Mouse (Mus musculus) layer of hippocampus, postnatal 25 days (tissue): ENCODE measurements around the gene Bin2. TPM values are rescaled to one million over a fixed set of nuclear protein-coding genes. Genes with fewer than 3 reads are reported as not detected.
A peak's percentile ranks its signal among the peaks of the same experiment; 100 is the strongest.

Experiments
- DNase-seq, 2 experiments: peaks; one replicate each; pipeline ENCODE4 v3.0.0; 2022; ENCODE audit warnings: mixed read lengths in 2 of 2, low spot score in 1 of 2; ENCODE audit errors: extremely low spot score in 1 of 2
- total RNA-seq, 2 experiments: library from RNA; stranded (reverse); gene quantifications; 2 replicates each; pipeline ENCODE4 v1.2.3; 2021

Gene Bin2
- total RNA-seq, 2 experiments from 2014 or later: 5.7 to 6.0 TPM

DNA sequence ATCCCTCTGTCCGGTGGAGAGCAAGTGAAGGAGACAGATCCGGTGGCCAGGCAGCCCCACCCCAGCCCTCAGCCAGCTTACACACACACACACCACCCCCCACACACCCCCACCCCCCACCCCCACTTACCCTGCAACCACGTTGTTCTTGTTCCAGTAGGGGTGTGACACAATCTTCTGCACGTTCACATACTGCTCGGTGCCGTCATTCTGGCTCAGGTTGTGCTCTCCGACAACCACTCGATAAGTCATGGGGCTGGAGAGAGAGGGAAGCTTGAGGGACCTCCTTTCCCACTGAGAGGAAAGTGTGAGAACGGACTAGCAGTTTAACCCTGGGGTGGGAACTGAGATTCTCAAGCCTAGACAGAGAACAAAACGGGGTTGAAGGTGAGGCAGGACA, 15.1 kb upstream of the Bin2 start:
- no peak for DNase-seq

- DNase-seq: peak; percentile 51 to 83
These were observed 13.7 kb upstream of the Bin2 start for GRCm38 (mm10) chr15:100683041-100683440.

DNA sequence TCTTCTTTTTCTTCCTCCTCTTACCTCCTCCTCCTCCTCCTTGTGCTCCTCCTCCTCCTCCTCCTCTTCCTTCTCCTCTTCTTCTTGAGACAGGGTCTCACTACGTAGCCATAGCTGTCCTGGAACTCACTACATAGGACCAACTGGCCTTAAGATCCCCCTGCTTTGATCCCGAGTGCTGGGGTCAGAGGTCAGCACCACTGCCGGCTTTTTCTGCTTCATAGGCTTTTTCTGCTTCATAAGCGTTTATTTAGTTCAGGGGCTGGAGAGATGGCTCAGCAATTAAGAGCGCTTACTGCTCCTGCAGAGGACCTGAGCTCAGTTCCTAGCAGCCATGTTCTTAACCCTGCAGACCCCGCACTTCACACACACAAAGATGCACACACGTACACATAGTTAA, 12.4 kb upstream of the Bin2 start:
- DNase-seq: no peak

DNA sequence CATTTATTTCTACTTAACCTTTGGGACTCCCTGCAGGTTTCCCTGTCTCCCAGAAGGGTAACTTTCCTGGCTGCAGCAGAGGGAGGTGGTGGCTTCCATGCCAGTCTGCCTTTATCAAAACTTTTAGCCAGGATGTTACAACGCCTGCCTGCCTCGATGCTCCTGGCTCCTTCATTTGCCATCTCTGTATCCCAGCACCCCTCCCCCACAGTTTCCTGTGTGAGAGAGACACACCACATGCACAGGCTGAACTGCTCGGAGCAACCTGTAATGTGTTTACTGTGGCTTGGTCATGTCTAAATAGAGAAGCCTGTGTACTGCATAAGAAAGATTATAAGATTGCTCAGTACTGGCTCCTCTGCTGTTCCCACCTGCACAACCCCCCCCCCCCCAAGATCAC, 11.0 kb upstream of the Bin2 start:
- no peak for DNase-seq

DNA sequence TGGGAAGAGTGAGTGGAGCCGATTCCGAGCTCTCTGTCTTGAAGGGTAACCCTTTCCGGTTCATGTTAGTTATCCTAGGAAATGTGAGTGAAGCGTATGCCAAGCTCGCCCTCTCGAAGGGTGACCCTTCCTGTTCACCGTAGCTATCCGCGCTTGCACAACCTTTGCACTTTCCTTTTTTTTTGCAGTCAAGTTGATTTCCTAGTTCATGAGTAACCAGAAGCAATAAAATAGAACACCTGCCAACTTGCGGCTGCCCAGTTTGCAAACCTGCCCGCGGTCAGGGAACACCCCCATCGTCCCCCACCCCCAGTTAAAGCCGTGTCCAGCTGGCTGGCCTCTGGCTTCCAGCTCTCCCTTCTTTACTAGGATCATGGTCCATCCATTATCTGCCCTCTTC, 9.7 kb upstream of the Bin2 start:
- no peak for DNase-seq

DNA sequence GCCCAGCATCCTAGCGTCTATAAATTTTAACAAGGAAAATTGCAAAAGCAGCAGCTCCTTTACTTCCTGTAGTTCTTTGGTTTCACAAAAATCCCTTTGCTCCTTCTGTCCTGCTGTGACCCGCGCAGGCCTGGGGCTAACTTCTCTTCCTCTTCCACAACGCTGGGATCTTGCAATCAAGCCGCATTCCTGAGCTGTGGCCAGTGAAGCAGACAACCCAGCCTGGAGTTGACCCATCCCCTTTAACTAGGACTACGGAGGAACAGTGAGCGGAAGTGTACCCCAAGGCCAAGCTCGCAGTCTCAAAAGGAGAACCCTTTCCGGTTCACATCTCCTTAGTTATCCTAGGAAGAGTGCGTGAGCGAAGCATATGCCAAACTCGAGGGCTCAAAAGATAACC, 9.2 kb upstream of the Bin2 start:
- no peak for DNase-seq

DNA sequence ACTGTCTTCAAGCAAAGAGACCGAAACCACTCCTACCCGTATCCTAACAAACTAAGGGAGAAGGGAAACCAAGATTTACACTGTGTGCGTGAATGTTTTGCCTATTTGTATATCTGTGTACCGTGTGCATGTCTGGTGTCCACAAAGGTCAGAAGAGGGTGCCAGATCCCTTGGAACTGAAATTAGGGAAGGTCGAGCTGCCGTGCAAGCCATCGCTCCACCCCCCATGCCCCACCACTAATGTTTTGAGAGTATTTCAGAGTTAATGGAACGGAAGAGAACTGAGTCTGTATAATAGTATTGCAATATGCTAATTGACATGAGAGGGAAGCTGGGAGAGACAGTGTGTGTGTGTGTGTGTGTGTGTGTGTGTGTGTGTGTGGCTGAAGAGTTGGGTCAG, 8.3 kb upstream of the Bin2 start:
- DNase-seq: no peak

- no peak for DNase-seq
These were observed 7.2 kb upstream of the Bin2 start for GRCm38 (mm10) chr15:100676521-100676920.

DNA sequence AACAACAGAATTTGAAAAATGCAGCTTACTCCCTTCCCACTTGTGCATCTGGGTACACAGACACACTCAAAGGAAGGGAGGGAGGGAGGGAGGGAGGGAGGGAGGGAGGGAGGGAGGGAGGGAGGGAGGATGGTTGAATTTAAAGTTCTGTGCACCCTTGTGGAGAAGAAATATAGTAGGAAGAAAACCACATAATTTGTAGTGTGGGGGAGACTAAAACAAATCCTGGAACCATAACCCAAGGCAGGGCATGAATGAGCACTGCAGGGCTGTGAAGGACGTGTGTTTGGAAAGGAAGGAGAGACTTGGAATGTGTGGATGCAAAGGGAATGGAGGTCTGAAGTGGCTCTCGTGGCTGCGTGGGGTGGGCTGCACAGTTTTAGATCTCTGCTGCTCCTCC, 6.1 kb upstream of the Bin2 start:
- DNase-seq: no peak

DNA sequence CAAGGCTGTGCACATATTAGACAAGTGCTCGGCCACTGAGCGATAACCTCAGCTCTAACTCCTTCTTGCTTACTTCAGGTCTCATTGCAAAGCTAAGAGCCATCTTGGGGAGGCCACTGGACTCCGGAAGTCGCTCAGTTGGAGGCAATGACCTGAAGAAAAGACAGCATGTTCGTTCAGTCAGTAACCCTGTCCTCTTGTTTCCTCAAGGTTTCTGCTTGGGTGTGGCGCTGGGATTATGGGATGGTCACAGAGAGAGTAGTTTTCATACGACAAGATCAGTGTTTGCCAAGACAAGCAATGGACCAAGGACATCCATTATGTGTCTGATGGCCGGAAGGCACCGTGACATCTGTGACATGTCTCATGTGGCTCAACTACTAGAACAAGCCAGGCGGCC, 5.2 kb upstream of the Bin2 start:
- DNase-seq: no peak

- no peak for DNase-seq
These were observed 4.4 kb upstream of the Bin2 start for GRCm38 (mm10) chr15:100673585-100674391.

DNA sequence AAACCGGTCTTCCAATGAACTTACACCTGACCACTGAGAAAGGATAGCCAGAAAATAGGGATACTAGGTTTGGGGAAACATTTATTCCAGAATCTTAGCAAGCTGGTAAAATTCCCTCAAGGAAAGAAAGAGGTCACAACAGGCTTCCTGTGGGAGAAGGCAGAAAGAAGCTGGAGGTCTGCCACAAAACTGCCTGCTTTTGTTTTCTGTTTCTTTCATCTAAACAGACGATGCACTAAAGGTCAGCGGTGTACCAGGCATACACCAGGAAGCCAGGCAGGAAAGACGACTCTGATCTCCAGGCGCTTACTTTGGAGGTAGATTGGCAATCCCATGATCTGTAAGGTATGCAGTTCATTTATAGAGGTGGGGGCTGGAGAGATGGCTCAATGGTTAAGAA, 1.5 kb upstream of the Bin2 start:
- no peak for DNase-seq

DNA sequence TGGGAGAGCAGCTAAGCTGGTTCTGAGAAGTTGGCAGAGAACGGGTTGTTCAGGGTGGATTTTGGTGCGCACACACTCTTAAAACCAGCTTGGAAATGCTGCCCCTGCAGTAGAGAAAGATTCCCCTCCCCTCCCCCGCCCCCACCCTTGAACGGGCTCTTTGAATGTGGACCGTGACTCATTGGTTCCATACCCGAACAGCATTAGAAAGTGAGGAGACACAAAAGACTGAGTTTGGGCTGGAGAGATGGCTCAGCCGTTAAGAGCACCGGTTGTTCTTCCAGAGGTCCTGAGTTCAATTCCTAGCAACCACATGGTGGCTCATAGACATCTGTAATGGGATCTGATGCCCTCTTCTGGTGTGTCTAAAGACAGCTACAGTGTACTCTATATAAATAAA, 651 bp upstream of the Bin2 start:
- no peak for DNase-seq

GRCm38 (mm10) chr15:100667871-100668545, 1.3 kb downstream of the Bin2 start:
- DNase-seq: no peak

DNA sequence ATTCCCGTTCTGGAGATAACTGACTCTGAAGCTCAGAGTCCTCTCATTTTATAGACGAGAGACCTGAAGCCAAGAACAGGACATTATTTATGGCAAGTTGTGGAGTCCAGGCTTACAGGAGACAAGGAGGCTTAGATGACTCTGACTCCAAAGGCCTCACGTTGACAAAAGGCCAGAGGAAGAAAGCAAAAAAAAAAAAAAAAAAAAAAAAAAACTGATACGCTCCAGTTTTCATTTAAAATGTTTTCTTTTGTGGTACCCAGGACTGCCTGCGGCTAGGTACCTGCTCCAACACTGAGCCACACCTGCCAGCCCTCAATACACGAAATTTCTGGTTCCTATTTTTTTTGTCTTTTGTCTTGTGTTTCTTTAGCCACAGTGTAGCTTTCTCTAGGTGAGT, 1.9 kb downstream of the Bin2 start:
- DNase-seq: no peak

- no peak for DNase-seq
These were observed 2.5 kb downstream of the Bin2 start for GRCm38 (mm10) chr15:100666851-100667250.

DNA sequence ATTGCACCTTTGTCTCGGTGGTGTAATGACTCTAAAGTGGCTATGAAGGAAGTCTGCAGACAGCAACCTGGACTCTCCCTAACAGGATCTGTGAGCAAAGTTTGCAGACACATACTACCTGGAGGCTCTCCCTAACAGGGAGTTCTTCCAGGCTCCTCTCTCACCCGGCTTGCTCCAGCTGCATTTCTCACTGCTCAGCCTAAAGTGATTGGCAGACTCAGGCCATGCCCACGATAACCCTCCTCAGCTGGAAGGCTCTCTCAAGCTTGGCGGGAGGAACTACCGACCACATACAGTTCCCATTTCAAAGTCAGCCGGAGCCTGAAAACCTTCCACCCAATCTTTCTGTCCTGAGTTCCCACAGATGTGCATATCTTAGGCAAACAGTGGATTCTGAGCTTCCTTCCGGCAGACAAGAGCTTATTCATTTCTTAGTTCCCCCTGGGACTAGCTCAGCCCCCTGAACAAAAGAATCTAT, 3.1 kb downstream of the Bin2 start:
- DNase-seq: no peak

GRCm38 (mm10) chr15:100665411-100666218, 3.7 kb downstream of the Bin2 start:
- DNase-seq: no peak

GRCm38 (mm10) chr15:100664813-100665274, 4.5 kb downstream of the Bin2 start:
- no peak for DNase-seq

DNA sequence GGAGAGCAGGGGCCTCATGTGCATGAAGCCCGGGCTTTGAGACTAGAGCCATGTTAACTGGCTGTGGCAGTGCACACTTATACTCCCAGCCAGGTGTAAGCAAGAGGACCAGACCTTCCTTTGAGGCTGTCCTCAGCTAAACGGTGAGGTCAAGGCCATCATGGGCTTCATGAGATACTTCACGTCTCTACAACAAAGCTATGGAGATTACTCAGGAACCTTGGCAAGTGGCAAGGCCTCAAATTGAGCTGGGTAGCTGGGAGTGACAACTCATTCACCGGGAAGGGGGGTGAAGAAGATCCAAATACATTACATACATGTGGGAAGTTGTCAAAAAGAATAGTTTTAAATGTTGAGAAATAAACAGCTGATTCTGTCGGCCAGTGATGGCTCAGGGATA, 8.5 kb downstream of the Bin2 start:
- no peak for DNase-seq

DNA sequence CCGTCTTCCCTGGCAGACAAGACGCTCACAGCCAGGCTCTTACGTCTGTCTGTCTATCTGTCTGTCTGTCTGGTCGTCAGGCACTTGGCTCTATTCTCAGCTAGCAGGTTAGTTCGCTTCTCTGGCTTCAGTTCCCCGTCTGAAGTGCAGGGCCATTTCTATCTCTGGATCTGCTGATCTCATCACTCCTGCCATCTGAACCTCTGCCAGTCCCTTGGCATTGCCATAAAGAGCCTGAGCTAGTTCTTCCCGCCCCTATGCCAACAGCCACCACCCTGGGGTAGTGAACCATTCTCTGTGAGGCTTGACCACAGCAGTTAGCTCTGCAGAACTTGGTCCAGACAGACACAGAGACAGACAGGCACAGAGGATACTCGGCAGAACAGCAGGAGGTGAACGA, 9.0 kb downstream of the Bin2 start:
- DNase-seq: no peak
